Mouse (Mus musculus) cerebellum, adult 8-10 months (tissue): ENCODE data around the gene Ccdc85b.

Experiments used
- DNase-seq: peaks from one replicate; pipeline ENCODE4 v3.0.0; 2022

The Ccdc85b gene

DNA sequence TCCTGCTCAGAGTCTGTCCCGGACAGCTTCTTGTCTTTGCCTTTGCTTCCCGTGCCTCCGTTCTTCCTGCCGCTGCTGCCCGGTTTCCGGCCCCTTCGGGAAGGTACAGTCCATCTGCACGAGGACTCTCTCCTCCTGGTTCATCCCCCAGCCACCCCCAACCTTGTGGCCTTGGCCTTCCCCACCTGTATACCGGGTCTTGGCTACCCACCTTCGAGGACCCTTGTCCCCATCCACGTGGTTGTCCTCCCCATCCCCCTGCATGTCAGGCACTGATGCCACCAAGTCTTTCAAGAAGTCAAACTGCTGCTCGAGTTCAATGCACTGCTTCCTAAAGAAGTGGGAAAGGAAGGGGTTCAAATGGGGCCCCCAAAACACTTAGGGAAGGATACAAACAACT, 34.1 kb downstream of the Ccdc85b start:
- DNase-seq: peak; percentile 43

DNA sequence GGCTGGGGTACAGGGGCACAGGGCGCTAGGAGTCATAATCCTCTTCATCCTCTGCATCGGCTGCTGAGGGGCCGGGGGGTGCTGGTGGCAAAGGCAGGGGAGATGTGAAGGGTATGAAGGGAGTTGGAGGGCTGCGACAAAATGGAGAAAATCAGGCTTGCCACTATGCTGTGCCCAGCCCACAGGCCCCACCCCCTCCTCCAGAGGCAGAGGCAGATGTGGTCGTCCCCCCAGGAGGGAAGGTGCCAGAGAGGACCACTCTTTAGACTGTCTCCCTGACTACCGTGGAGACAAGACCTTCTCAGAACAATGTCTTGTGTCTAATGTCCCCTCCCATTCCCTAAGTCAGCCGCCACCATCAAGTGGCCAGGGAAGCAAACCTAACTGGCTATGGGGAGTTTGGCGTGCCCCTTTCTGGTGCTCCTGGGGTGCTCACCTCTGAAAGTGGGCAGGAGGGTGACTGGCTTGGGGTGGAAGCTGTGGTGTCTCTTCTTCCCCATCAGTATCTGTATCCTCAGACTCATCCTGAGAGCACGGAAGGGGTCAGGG, 34.7 kb downstream of the Ccdc85b start:
- DNase-seq: peak; percentile 31

DNA sequence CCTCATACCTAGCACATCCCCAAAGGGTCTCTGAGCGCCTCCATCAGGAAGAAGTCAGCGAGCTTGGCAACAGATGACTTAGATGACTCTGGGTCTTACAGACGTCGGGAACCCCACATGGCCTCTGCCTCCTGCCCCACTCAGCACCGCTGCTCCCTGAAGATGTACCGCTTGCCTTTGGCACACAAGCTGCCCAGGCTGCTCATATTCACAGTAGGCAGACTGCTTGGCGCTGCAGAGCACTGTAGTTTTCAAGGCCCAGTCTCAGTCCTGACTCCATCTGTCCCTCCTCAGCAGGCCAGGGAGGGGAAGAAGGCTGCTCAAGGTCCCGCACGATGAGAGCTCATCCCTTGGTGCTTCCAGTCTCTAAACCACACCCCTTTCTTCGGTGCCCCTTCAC, 35.4 kb downstream of the Ccdc85b start:
- peak; percentile 38 for DNase-seq

DNA sequence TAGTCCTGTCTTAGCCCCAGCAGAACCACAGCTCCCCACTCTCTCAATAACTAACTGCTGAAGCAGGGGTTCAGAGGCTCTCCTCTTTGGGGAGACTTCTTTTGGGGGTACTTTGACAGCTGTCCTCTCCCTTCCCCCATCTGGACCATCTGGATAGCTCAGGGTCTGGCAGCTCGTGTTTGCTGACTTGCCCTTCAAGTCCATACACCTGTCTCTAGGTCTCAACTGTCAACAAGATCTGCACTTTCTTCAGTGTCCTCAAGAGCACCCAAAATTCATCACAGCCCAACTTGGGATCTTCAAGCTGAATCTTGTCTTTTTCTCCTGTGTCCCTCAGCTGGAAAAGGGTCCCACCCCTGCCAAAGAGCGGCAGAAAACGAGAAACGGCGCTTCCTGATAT, 35.9 kb downstream of the Ccdc85b start:
- DNase-seq: no peak

DNA sequence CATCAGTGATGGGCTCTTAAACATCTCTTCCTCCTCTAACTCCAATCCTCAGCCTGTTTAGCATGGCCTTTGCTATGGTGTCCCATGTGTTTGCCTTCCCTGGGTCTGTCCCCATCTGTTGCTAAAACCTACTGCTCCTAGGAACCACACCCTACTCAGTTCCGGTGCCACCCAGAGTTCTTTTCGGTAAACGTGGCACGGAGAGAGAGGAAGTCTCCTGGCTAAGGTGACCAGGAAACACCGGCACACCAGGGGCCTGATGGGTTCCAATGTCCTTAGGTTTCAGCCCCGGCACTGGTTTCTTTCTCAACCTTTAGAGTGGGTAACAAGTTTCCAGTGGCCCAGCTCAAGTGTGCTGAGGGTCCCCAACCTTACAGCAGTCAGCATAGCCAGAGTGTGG, 37.1 kb downstream of the Ccdc85b start:
- no peak for DNase-seq

DNA sequence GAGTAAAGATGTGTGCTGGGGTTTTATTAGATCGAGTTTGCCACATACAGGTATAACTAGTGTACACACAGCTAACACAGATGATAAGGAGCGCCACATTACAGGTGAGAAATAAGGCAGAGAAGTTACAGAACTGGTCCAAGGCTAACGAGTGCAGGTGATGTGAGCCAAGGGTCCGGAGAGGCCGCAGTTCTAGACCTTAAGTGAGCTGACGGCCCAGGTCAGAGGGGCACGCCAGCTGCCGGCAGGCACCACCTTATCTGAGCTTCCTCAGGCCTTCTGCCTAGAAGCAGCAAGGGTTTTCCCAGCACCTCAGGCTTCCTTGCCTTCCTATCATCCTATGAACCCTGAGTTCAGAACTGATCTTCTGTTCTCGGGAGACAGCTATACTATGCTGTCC, 38.1 kb downstream of the Ccdc85b start:
- DNase-seq: no peak

DNA sequence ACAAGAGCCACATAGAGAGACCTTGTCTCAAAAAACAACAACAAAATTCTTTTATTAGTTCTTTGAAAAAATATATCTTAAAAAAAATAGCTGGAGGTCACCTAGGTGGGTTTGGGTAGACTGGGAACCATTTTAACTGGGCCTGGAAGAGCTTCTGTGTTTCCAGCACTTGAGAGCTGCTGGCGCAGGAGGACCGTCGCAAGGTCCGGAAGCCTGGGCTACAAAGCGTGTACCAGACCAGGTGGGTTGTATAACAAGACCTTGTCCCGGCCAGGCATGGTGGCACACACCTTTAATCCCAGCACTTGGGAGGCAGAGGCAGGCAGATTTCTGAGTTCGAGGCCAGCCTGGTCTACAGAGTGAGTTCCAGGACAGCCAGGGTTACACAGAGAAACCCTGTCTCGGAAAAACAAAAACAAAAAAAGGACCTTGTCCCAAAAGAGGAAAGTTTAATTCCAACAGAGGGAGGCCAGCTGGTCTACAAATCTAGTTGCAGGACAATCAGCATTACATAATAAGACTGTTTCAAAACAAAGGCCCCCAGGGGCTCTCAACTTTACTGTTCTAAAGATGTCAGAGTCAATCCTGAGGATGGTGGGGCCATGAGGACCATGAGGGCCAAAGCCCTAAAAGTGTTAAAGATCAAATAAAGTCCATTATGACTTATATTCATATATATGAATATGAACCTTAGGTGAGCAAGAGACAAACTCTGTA, 38.8 kb downstream of the Ccdc85b start:
- DNase-seq: no peak

DNA sequence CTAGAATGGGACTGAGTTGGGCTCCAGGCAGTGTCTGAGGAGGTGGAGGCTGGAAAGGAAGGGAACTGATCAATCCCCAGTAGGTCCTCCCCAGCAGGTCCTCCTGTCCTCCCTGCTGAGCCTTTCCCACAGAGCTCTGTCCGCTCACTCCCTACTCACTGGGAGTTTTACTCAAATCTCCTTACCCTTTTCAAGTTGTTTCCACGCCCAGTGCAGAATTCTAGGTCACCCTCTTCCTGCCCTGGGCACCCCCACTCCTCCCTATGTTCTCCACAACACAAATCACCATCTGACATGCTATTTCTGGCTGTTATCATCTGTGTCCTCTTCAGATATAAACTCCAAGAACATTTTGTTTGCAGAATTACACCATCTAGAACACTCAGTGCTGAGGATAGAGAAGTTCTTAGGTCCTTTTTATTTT, 43.1 kb downstream of the Ccdc85b start:
- no peak for DNase-seq

DNA sequence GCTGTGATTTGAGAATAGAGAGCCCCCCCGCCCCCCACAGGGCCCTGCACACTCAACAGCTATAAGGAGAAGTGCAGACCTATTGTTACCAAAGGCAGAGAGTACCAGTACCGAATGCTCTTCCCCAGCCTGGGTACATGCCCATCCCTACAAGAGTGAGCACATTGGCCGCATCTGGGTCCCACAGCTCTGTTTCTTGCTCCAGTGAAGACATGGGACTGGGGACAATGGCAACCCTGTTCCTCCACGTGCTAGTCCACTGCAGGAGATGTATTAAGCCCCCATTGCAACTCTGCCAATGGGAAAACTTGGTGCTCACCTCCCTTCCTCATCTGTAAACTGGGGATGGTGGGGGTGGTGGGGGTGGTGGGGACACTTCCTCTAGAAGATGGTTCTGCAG, 43.9 kb downstream of the Ccdc85b start:
- DNase-seq: no peak

DNA sequence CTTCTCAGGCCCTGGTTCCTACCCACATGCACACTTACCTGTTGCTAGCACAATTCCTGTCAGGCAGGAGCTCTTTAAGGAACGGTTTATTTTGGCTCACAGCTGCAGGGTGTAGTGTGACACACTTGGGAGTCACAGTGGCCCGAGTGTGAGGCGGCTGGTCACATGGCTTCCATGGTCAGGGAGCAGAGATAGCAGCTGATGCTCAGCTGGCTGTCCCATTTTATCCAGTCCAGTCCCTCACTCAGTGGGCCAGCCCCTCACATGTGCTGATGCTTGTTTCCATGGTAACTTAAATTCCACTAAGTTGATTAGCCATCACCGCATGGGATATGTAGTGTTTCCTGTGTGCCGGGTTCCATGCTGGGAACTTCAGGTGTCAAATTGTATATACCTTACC, 45.7 kb downstream of the Ccdc85b start:
- no peak for DNase-seq

DNA sequence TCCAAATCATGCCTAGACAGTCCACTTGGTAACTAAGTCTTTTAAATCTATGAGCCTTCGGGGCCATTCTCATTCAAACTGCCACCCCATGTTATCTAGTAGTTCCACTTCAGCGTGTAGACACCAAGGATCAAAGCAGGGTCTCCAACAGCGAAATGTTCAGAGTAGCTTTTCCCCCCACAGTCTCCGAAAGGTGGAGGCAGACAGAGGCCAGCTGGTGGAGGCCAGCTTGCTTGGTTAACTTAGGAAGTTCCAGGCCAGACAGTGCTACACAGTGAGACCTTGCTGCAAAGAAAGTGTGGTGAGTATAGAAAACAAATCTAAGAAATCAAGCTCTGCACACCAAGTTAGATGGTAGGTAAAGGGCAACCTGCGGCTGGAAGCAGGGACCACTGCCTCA, 47.1 kb downstream of the Ccdc85b start:
- DNase-seq: no peak

DNA sequence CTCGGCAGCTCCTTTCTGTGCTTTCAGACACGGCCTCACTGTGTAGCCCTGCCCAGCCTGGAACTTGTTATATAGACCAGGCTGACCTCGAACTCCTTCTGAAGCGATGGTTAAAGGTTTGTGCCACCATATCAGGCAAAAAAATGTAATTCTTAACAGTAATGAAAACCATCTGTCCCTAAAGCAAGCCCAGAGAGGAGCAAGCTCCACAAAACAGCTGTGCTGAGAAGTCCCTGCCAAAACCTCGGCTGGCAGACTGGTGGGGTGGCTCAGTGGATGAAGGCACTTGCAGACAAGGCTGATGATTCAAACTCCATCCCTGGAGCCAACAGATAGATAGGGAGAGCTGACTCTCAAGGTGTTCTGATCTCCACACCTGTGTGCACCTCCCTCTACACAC, 48.6 kb downstream of the Ccdc85b start:
- no peak for DNase-seq

DNA sequence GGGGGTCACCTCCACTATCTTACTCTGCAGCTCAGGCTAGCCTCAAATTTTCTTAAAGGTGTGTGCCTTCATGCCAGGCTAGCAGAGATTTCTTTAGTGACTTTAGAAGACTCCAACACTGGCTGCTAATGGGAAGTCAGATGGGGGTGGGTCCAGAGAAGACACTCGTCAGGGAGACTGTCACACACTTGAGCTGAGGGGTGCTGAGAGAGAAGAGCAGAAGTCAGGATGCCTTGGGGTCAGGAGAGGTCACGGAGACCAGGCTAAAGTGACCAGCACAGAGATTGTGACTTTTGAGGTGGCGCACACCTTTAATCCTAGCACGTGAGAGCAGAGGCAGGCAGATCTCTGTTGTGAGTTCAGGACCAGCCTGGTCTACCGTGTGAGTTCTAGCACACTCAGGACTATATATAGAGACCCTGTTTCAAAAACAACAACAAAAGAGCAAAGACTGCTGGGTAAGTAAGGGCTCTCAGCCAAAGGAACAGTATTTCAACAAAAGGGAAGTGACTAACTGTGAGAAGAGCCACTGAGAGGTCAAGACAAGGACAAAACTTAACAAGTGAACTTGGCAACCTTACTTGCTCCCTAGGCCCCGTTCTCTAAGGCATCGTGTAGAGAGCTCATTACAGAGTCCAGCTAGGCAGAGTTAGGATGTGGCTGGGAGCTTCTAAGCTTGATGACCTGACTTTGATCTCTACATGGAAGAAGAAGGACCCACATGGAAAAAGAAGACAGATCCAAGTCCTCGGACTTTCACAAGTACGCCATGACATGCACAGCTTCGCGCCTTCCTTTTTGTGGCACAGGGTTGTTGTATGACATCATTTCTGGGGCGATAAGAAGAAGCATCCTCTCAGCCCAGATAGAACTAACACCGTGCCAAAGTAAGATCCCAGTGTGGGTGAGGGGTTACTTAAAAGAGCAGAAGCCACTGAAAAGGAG, 49.4 kb downstream of the Ccdc85b start:
- no peak for DNase-seq

DNA sequence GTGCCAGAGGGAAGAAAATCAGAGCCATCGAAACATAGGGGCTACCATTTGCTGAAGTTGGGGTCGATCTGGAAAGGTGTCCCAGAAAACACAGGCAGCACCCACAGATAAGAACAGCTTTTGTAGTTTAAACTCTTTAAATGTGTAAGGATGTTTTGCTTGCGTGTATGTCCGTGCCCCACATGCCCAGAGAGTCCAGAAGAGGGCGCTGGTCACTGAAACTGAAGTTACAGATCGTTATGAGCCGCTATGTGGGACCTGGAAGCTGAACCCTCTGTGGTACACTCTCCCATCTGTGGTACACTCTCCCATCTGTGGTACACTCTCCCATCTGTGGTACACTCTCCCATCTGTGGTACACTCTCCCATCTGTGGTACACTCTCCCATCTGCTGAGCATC, 50.6 kb downstream of the Ccdc85b start:
- peak; percentile 74 for DNase-seq

DNA sequence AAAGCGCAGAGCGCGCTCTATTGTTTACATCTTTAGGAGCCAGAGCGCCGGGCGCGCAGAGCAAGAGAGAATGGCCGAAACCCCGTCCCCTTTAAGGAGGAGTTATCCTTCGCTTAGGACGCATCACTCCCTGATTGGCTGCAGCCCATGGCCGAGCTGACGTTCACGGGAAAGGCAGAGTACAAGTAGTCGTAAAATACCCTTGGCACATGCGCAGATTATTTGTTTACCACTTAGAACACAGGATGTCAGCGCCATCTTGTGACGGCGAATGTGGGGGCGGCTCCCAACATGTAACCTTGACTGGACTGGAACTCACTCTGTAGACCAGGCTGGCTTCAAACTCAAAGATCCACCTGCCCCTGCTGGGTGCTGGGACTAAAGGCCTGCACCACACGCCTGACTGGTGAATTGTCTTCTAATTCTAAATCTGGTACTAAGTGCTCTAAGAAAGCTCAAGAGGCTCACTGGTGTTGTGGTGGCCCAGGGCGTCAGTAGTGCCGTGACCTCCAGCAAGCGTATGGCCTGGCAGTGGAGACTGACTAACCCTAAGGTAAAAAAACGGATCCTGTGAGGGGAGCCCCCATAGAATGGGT, 51.1 kb downstream of the Ccdc85b start:
- DNase-seq: peak; percentile 53

DNA sequence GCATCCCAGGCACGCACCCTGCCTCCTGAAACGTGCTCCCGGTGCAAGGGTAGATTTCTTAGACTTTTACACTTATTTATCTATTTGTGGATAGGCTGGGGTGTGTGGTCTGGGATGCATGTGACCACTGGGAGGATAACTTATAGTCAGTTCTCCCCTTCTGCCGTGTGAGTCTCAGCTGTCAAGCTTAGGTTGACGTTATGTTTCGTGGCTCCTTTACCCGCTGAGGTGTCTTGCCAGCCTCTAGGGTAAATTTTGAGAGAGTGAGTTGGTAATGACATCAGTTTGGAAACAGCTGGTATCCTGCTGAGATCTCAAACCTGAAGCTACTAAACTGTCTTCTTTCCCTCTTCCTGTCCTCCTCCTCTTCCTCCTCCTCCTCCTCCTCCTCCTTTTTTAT, 51.8 kb downstream of the Ccdc85b start:
- DNase-seq: no peak
